Mouse (Mus musculus): ENCODE results near the gene Serpinh1.

The Serpinh1 gene

DNA sequence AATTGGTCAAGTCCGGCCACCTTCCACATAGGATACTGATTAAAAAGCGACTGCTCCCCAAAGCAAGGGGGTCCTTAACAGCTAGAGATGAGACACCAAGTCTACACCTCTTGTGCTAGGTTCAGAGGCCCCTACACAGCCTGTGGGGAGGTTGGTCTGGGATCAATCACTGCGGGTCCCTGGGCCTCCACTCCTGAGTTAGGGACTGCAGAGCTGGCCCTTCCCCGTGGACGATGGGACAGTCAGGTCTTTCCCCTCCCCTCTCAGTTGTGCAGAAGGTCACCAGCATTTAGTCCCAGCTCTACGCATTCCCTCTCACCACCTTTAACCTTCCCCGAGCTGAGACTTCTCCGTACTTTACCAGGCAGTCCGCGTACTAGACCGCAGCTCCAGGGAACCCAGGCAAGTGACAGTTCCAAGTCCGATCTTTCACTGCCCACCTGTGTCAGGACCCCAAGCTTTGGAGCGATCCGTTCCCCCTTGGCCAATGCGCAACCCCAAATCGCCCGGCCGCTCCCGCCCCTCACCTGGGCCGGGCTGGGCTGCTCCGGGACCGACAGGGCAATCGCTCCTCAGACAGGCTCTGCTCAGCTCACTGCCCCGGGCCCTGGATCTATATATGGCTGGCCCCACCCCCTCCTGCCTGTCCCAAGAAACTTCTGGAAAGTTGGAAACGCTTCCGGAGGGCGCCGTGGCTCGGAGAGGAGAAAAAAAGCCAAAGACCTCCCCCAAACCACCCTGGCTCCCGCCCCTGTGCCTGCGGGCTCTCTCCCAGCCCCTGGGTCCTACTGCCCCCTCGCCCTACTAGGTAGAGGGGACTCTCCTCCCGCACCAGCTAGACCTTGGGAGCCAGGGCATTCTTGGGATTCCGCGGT is at the start of gene Serpinh1:
Gene Serpinh1, minus strand, starts transcription at position 714 of the 875 bp plus-strand sequence.
- peak; percentile 88 for DNase-seq (ENCODE audit: low spot score)

- DNase-seq (ENCODE audit: low spot score), result no peak
These were observed 49.4 kb upstream of the Serpinh1 start for GRCm38 (mm10) chr7:99402477-99402876.

- DNase-seq (ENCODE audit: low spot score), result no peak
These were observed 48.3 kb upstream of the Serpinh1 start for GRCm38 (mm10) chr7:99401373-99401772.

DNA sequence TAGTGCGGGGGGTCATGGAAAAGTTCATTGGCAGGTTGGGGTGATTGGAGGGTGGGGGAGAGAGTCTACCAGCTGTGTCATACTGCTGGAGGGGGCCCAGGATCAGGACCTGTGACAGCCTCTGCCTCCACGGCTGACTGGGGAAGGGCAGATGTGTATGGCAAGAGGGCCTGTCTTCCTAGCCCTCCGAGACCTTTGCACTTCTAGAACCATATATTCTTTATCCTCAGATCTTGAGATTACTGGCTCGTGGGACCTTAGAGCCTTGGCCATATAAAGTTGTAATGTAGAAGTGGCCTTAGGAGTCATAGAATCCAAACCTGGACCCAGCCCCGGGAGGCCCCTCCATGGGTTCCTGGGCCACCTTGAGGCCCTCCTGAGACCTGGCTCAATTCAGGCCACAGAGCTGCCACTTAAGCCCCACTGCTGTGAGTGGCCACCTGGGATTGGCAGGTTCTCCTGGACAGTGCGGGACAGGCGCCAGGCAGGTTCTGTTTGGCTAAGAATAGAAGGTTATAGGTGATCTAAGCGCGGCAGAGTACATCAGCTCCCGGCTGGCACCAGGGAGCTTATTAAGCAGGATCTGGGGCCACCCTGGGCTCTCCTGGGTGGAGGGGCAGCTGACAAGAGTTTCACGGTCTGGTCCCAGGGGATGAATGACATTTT is 44.1 kb upstream of the Serpinh1 start:
- DNase-seq (ENCODE audit: low spot score), result no peak

GRCm38 (mm10) chr7:99395908-99396616 is 43.0 kb upstream of the Serpinh1 start:
- no peak for DNase-seq (ENCODE audit: low spot score)

GRCm38 (mm10) chr7:99395385-99395784 is 42.3 kb upstream of the Serpinh1 start:
- no peak for DNase-seq (ENCODE audit: low spot score)

- no peak for DNase-seq (ENCODE audit: low spot score)
These were observed 40.8 kb upstream of the Serpinh1 start for GRCm38 (mm10) chr7:99393711-99394325.

- DNase-seq (ENCODE audit: low spot score), result no peak
These were observed 39.7 kb upstream of the Serpinh1 start for GRCm38 (mm10) chr7:99392696-99393095.

DNA sequence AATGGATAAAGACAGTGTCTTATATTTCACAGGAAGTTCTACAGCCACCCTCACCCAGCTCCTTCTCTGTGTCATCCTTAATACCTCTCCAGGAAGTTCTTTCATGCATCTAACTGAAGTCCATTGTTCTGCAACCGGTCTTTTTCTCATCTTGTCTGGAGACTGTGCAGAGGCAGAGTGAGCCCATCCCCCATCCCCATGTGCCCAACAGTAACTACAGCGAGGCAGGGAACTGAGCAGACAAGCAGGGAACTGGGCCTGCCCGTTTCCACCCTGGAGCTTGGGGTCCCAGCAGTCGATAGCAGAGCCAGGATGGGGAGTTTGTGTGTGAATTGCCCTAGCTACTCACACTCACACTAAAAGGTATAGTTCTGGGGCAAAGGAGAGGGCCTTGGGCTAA is 37.5 kb upstream of the Serpinh1 start:
- no peak for DNase-seq (ENCODE audit: low spot score)

GRCm38 (mm10) chr7:99387356-99387755 is 34.3 kb upstream of the Serpinh1 start:
- no peak for DNase-seq (ENCODE audit: low spot score)

- no peak for DNase-seq (ENCODE audit: low spot score)
These were observed 33.8 kb upstream of the Serpinh1 start for GRCm38 (mm10) chr7:99386811-99387210.

DNA sequence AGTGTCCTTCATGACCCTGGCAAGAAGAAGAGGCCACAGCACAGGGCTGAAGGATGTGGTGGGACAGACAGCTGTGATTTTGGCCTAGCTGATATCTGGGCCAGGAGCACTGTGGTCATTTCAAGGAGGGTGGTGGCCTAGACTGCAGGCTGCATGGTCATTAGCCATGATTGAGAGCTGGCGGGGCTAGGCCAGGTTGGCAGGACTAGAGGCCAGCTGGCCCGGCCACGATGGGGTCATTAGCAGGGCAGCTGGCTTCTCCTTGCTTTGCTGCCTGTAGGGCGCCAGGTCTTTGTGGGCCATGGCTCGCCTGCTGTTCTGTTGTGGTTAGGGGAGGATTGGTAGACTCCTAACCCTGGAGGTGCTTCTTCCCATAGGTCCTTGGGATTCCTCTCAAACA is 33.0 kb upstream of the Serpinh1 start:
- DNase-seq (ENCODE audit: low spot score), result no peak

GRCm38 (mm10) chr7:99384101-99384611 is 31.1 kb upstream of the Serpinh1 start:
- no peak for DNase-seq (ENCODE audit: low spot score)

GRCm38 (mm10) chr7:99383246-99383645 is 30.2 kb upstream of the Serpinh1 start:
- no peak for DNase-seq (ENCODE audit: low spot score)

GRCm38 (mm10) chr7:99382088-99383000 is 29.3 kb upstream of the Serpinh1 start:
- no peak for DNase-seq (ENCODE audit: low spot score)

DNA sequence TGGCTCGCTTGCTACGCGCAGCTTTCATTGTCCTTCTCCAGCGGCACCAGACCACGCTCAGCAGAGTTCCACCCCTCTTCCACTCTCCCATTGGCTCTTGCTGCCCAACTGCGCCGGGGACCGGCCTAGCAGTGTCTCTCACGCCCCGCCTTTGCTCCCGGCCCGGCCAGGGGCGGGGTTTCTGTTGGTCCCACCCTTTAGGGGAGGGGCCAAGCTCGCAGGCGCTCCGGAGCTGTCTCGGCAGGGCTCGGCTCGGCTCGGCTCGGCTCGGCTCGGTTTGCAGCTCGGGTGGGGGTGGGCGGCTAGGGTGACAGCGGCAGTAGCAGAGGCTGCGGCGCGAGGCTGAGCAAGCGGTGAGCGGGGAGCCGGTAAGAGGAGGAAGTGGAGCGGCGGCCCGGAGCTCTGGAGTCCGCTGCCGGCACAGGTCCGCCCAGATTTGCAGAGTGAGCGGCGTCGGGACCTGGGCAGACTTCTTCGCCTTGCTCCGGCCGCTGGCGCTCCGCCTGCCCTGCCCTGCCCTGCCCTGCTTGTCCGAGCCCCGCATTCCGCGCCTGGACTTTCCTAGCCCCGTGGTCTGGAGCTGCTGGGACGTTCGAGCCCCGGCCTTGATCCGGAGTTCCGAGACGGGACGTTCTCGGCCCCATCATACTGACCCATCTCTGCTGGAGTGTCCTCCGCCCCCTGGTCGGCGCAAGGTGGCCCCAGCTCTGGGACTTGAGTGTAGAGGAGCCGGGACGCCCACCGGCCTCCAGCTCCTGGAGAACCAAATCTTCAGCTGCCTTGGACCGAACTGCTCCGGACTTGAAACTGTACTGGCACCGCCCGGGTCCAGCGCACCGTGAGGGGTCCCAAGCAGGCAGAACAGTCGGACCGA is 28.4 kb upstream of the Serpinh1 start, which contains the start of gene Gdpd5:
Gene Gdpd5, plus strand, starts transcription at position 201 of the 874 bp plus-strand sequence.
- peak; percentile 91 for DNase-seq (ENCODE audit: low spot score)

GRCm38 (mm10) chr7:99380491-99381213 is 27.6 kb upstream of the Serpinh1 start:
- no peak for DNase-seq (ENCODE audit: low spot score)

DNA sequence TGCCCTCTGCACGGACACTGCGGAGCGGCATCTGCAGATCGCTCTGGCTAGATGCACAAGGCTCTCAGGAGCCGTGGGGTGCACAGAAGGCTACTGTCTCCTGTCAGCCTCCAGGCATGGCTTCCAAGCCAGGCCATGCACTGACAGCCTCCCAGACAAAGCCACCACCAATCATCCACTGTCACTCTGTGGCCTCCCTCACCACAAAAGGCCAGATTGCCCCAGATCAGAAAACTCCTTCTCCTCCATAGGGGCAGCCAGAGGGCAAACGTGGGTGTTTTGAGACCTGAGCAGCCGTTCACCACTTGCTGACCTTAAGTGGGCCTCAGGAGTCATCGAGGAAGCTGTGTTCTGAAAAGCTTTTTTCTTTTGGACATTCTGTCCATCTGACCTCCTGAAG is 25.8 kb upstream of the Serpinh1 start:
- no peak for DNase-seq (ENCODE audit: low spot score)

DNA sequence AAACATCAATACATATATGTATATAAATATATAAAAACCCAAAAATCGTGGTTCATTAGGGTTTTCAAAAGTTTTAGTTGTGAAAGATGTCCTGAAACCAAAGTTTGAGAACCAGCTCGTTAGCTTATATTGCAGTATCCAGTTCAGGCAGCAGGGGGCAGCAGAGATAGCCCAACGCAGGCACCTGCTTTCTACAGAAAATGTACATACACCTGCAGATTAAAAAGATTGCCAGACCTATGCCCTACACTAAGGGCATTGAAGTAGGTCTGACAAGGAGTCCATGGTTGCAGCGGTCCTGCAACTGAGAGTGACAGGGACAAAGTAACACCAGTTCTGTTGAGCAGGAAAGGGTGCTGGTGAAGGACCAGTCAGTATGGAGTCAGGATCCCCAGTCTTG is 22.4 kb upstream of the Serpinh1 start:
- DNase-seq (ENCODE audit: low spot score), result peak; percentile 64
